Mouse (Mus musculus): ENCODE measurements around the gene Htr5a. TPM values are rescaled to one million over a fixed set of nuclear protein-coding genes. Genes with fewer than 3 reads are reported as not detected.

The Htr5a gene
- 10 to 100 TPM; 11.2 to 12.9 (median 12.4) TPM for total RNA-seq (2022)

- DNase-seq (ENCODE audit: low spot score in 2 of 2), result peak; percentile 58 to 61
Measured at GRCm38 (mm10) chr5:27841701-27842295, at the start of gene Htr5a. Htr5a (plus strand) TSS chr5:27842149.

GRCm38 (mm10) chr5:27792173-27792470, 49.8 kb upstream of the Htr5a start:
- no peak for DNase-seq (ENCODE audit: low spot score in 2 of 2)

GRCm38 (mm10) chr5:27792531-27793205, 49.3 kb upstream of the Htr5a start:
- no peak for DNase-seq (ENCODE audit: low spot score in 2 of 2)

- peak; percentile 51 to 61 for DNase-seq (ENCODE audit: low spot score in 2 of 2)
Measured at GRCm38 (mm10) chr5:27793923-27794322, 48.0 kb upstream of the Htr5a start.

- DNase-seq (ENCODE audit: low spot score in 2 of 2), result no peak
Measured at GRCm38 (mm10) chr5:27814282-27814681, 27.7 kb upstream of the Htr5a start.

GRCm38 (mm10) chr5:27818840-27819672, 22.9 kb upstream of the Htr5a start:
- DNase-seq (ENCODE audit: low spot score in 2 of 2), result no peak

- no peak for DNase-seq (ENCODE audit: low spot score in 2 of 2)
Measured at GRCm38 (mm10) chr5:27821161-27821560, 20.8 kb upstream of the Htr5a start.

- DNase-seq (ENCODE audit: low spot score in 2 of 2), result no peak
Measured at GRCm38 (mm10) chr5:27827971-27828370, 14.0 kb upstream of the Htr5a start.

- DNase-seq (ENCODE audit: low spot score in 2 of 2), result no peak
Measured at GRCm38 (mm10) chr5:27835096-27835495, 6.9 kb upstream of the Htr5a start.

GRCm38 (mm10) chr5:27838061-27838460, 3.9 kb upstream of the Htr5a start:
- no peak for DNase-seq (ENCODE audit: low spot score in 2 of 2)

GRCm38 (mm10) chr5:27842671-27843320, 847 bp downstream of the Htr5a start:
- DNase-seq (ENCODE audit: low spot score in 2 of 2), result peak; percentile 36 to 41

GRCm38 (mm10) chr5:27846979-27847378, 5.0 kb downstream of the Htr5a start:
- no peak for DNase-seq (ENCODE audit: low spot score in 2 of 2)

- no peak for DNase-seq (ENCODE audit: low spot score in 2 of 2)
Measured at GRCm38 (mm10) chr5:27854290-27854689, 12.3 kb downstream of the Htr5a start.

- DNase-seq (ENCODE audit: low spot score in 2 of 2), result no peak
Measured at GRCm38 (mm10) chr5:27855726-27856125, 13.8 kb downstream of the Htr5a start.

GRCm38 (mm10) chr5:27873240-27874082, 31.5 kb downstream of the Htr5a start:
- DNase-seq (ENCODE audit: low spot score in 2 of 2), result peak; percentile 6 to 44

GRCm38 (mm10) chr5:27874211-27874610, 32.3 kb downstream of the Htr5a start:
- DNase-seq (ENCODE audit: low spot score in 2 of 2), result no peak

- no peak for DNase-seq (ENCODE audit: low spot score in 2 of 2)
Measured at GRCm38 (mm10) chr5:27875341-27876105, 33.6 kb downstream of the Htr5a start.

- DNase-seq (ENCODE audit: low spot score in 2 of 2), result no peak
Measured at GRCm38 (mm10) chr5:27878356-27878755, 36.4 kb downstream of the Htr5a start.

GRCm38 (mm10) chr5:27879726-27880125, 37.8 kb downstream of the Htr5a start:
- no peak for DNase-seq (ENCODE audit: low spot score in 2 of 2)

GRCm38 (mm10) chr5:27880329-27881036, 38.5 kb downstream of the Htr5a start:
- no peak for DNase-seq (ENCODE audit: low spot score in 2 of 2)
